Mouse (Mus musculus): ENCODE results near the gene Trim46.

The Trim46 gene

GRCm38 (mm10) chr3:89209731-89210130 lies 36.4 kb downstream of the Trim46 start:
- DNase-seq (ENCODE audit: low spot score) = no peak

GRCm38 (mm10) chr3:89208736-89209135 lies 37.4 kb downstream of the Trim46 start:
- no peak for DNase-seq (ENCODE audit: low spot score)

GRCm38 (mm10) chr3:89208075-89208657 lies 37.9 kb downstream of the Trim46 start:
- no peak for DNase-seq (ENCODE audit: low spot score)

GRCm38 (mm10) chr3:89206695-89207094 lies 39.4 kb downstream of the Trim46 start:
- peak; percentile 56 for DNase-seq (ENCODE audit: low spot score)

- no peak for DNase-seq (ENCODE audit: low spot score)
Measured at GRCm38 (mm10) chr3:89206079-89206478, 40.0 kb downstream of the Trim46 start.

GRCm38 (mm10) chr3:89203142-89203514 lies 43.0 kb downstream of the Trim46 start:
- no peak for DNase-seq (ENCODE audit: low spot score)

- DNase-seq (ENCODE audit: low spot score) = peak; percentile 95
Measured at GRCm38 (mm10) chr3:89202253-89203141, 43.6 kb downstream of the Trim46 start, which contains the start of gene Gba. TSS of gene Gba (plus strand) at chr3:89202928.

GRCm38 (mm10) chr3:89199839-89200238 lies 46.3 kb downstream of the Trim46 start:
- DNase-seq (ENCODE audit: low spot score) = no peak

- DNase-seq (ENCODE audit: low spot score) = peak; percentile 95
Measured at GRCm38 (mm10) chr3:89195979-89196877, 49.9 kb downstream of the Trim46 start.

- peak; percentile 57 for DNase-seq (ENCODE audit: low spot score)
Measured at GRCm38 (mm10) chr3:89193853-89194252, 52.3 kb downstream of the Trim46 start.

GRCm38 (mm10) chr3:89193351-89193750 lies 52.8 kb downstream of the Trim46 start:
- DNase-seq (ENCODE audit: low spot score) = no peak

GRCm38 (mm10) chr3:89190436-89190835 lies 55.7 kb downstream of the Trim46 start:
- DNase-seq (ENCODE audit: low spot score) = no peak

GRCm38 (mm10) chr3:89188478-89188875 lies 57.6 kb downstream of the Trim46 start:
- DNase-seq (ENCODE audit: low spot score) = no peak

GRCm38 (mm10) chr3:89187690-89188477 lies 58.2 kb downstream of the Trim46 start:
- DNase-seq (ENCODE audit: low spot score) = no peak

- DNase-seq (ENCODE audit: low spot score) = no peak
Measured at GRCm38 (mm10) chr3:89187197-89187596, 58.9 kb downstream of the Trim46 start.
